Mouse (Mus musculus) C2C12 (cell line): Measurements from ENCODE around the gene Ptk7. TPM values are rescaled to one million over a fixed set of nuclear protein-coding genes. Genes with fewer than 3 reads are reported as not detected.

ENCODE experiments used
- H3K27me3 ChIP-seq: one replicate; pipeline ENCODE4 v1.6.1; 2011; ENCODE audit not compliant: control insufficient read depth, insufficient read depth, insufficient read length
- H3K36me3 ChIP-seq: one replicate; pipeline ENCODE4 v1.6.1; 2011; ENCODE audit not compliant: control insufficient read depth, insufficient read depth
- H3K4me3 ChIP-seq: one replicate; pipeline ENCODE4 v1.5.1; 2011; ENCODE audit warnings: mild to moderate bottlenecking, control low read depth; ENCODE audit not compliant: poor library complexity, insufficient read depth, severe bottlenecking
- H3K79me2 ChIP-seq: one replicate; pipeline ENCODE4 v1.6.1; 2011; ENCODE audit not compliant: control insufficient read depth, insufficient read depth
- H3K79me3 ChIP-seq: one replicate; pipeline ENCODE4 v1.6.1; 2011; ENCODE audit warnings: low read depth, control low read depth
- H3ac ChIP-seq: one replicate; pipeline ENCODE3; 2011; ENCODE audit warnings: low read depth; ENCODE audit not compliant: control insufficient read depth, insufficient read length
- CEBPB ChIP-seq: IDR thresholded peaks from one replicate; pipeline ENCODE4 v1.6.1; 2011; ENCODE audit warnings: low read depth, mild to moderate bottlenecking, control low read depth, moderate library complexity
- CTCF ChIP-seq: IDR thresholded peaks from one replicate; pipeline ENCODE4 v1.5.1; 2011; ENCODE audit not compliant: control insufficient read depth, insufficient read depth, insufficient read length
- FOSL1 ChIP-seq: IDR thresholded peaks from one replicate; pipeline ENCODE4 v1.8.0; 2011; ENCODE audit warnings: mild to moderate bottlenecking, low read length; ENCODE audit not compliant: poor library complexity, insufficient read depth, severe bottlenecking
- MAX ChIP-seq: IDR thresholded peaks from one replicate; pipeline ENCODE4 v1.6.1; 2011; ENCODE audit warnings: mild to moderate bottlenecking, control low read depth
- MYOD1 ChIP-seq: IDR thresholded peaks from one replicate; pipeline ENCODE4 v1.6.1; 2011; ENCODE audit warnings: low read depth; ENCODE audit not compliant: control insufficient read depth, insufficient read length
- MYOG ChIP-seq: IDR thresholded peaks from one replicate; pipeline ENCODE4 v1.6.1; 2011; ENCODE audit not compliant: control insufficient read depth, insufficient read length; ENCODE audit errors: extremely low read depth
- USF1 ChIP-seq: IDR thresholded peaks from one replicate; pipeline ENCODE4 v1.6.1; 2011; ENCODE audit warnings: low read depth, mild to moderate bottlenecking, control low read depth, moderate library complexity
- polyA plus RNA-seq: library from polyadenylated mRNA; unstranded; fragments of >200 nt; fragmentation: generic; extraction: Trizol; gene quantifications from one replicate; pipeline ENCODE4 v1.2.1, GENCODE M21; 2012; ENCODE audit warnings: missing spikeins

Ptk7 gene
- polyA plus RNA-seq, 1 experiment, result 26.1 TPM

GRCm38 (mm10) chr17:46669911-46670310 lies 40.6 kb upstream of the Ptk7 start:
- peaks cover 34% of the 10 kb centered on the region for H3K36me3 ChIP-seq
- H3K27me3 ChIP-seq, result no peaks in the 10 kb centered on the region
- H3K79me2 ChIP-seq, result peaks cover 37% of the 10 kb centered on the region
- no peak overlapping the region for H3ac ChIP-seq
- TF ChIP-seq CTCF, result no peak
- TF ChIP-seq FOSL1, result no peak
- no peak for TF ChIP-seq CEBPB
- TF ChIP-seq MAX, result no peak
- no peak for TF ChIP-seq USF1
- TF ChIP-seq MYOD1, result no peak
- TF ChIP-seq MYOG, result no peak
- H3K4me3 ChIP-seq, result no peak overlapping the region
- H3K79me3 ChIP-seq, result peaks cover 25% of the 10 kb centered on the region

- H3K79me2 ChIP-seq, result peaks cover 25% of the 10 kb centered on the region
- TF ChIP-seq MAX, result no peak
- TF ChIP-seq FOSL1, result no peak
- TF ChIP-seq MYOG, result no peak
- TF ChIP-seq MYOD1, result no peak
- no peak for TF ChIP-seq USF1
- TF ChIP-seq CTCF, result no peak
- TF ChIP-seq CEBPB, result no peak
- peaks cover 26% of the 10 kb centered on the region for H3K36me3 ChIP-seq
Measured at GRCm38 (mm10) chr17:46667712-46668111, 38.4 kb upstream of the Ptk7 start.

GRCm38 (mm10) chr17:46662730-46663129 lies 33.4 kb upstream of the Ptk7 start:
- H3K79me3 ChIP-seq, result no peaks in the 10 kb centered on the region
- no peaks in the 10 kb centered on the region for H3K27me3 ChIP-seq
- H3ac ChIP-seq, result no peak overlapping the region
- no peak for TF ChIP-seq MYOG
- no peak for TF ChIP-seq MYOD1
- TF ChIP-seq CEBPB, result no peak
- TF ChIP-seq CTCF, result no peak
- no peak for TF ChIP-seq FOSL1
- no peak for TF ChIP-seq MAX
- TF ChIP-seq USF1, result no peak
- H3K4me3 ChIP-seq, result no peak overlapping the region
- peaks cover 9% of the 10 kb centered on the region for H3K36me3 ChIP-seq
- H3K79me2 ChIP-seq, result no peaks in the 10 kb centered on the region

More at GRCm38 (mm10) chr17:46667712-46668111, 38.4 kb upstream of the Ptk7 start:
- H3K4me3 ChIP-seq, result no peak overlapping the region
- H3ac ChIP-seq, result no peak overlapping the region
- peaks cover 14% of the 10 kb centered on the region for H3K79me3 ChIP-seq
- H3K27me3 ChIP-seq, result no peaks in the 10 kb centered on the region

GRCm38 (mm10) chr17:46661981-46662380 lies 32.7 kb upstream of the Ptk7 start:
- H3K4me3 ChIP-seq, result no peak overlapping the region
- H3ac ChIP-seq, result no peak overlapping the region
- TF ChIP-seq CEBPB, result no peak
- no peak for TF ChIP-seq USF1
- TF ChIP-seq FOSL1, result no peak
- no peak for TF ChIP-seq MAX
- TF ChIP-seq MYOD1, result no peak
- no peak for TF ChIP-seq MYOG
- no peak for TF ChIP-seq CTCF
- H3K79me3 ChIP-seq, result no peaks in the 10 kb centered on the region
- no peaks in the 10 kb centered on the region for H3K79me2 ChIP-seq
- peaks cover 9% of the 10 kb centered on the region for H3K36me3 ChIP-seq
- H3K27me3 ChIP-seq, result no peaks in the 10 kb centered on the region

GRCm38 (mm10) chr17:46661351-46661750 lies 32.0 kb upstream of the Ptk7 start:
- Histone ChIP-seq H3ac (no peak overlapping the region), H3K79me3 (no peaks in the 10 kb centered on the region), H3K27me3 (no peaks in the 10 kb centered on the region), H3K79me2 (no peaks in the 10 kb centered on the region), H3K4me3 (no peak overlapping the region), H3K36me3 (peaks cover 8% of the 10 kb centered on the region)
- TF ChIP-seq USF1, result no peak
- no peak for TF ChIP-seq CTCF
- TF ChIP-seq MAX, result no peak
- TF ChIP-seq MYOD1, result no peak
- TF ChIP-seq FOSL1, result no peak
- TF ChIP-seq MYOG, result no peak
- no peak for TF ChIP-seq CEBPB

- Histone ChIP-seq H3K36me3 (peaks cover 8% of the 10 kb centered on the region), H3K4me3 (no peak overlapping the region), H3ac (no peak overlapping the region), H3K79me2 (peaks cover 16% of the 10 kb centered on the region), H3K27me3 (no peaks in the 10 kb centered on the region), H3K79me3 (no peaks in the 10 kb centered on the region)
- TF ChIP-seq USF1 (no peak), MAX (no peak), FOSL1 (no peak), MYOG (no peak), CEBPB (no peak), CTCF (no peak)
Measured at GRCm38 (mm10) chr17:46656054-46656453, 26.8 kb upstream of the Ptk7 start.
